Mouse (Mus musculus) c-Kit-positive CD71-positive TER-119-negative erythroid progenitor cells, embryonic 14.5 days (primary cell): ENCODE results near the gene Chrna7.

Experiments used
- DNase-seq: peaks from one replicate; pipeline ENCODE4 v3.0.0-alpha.2; 2013; ENCODE audit warnings: low read depth

Chrna7 gene

DNA sequence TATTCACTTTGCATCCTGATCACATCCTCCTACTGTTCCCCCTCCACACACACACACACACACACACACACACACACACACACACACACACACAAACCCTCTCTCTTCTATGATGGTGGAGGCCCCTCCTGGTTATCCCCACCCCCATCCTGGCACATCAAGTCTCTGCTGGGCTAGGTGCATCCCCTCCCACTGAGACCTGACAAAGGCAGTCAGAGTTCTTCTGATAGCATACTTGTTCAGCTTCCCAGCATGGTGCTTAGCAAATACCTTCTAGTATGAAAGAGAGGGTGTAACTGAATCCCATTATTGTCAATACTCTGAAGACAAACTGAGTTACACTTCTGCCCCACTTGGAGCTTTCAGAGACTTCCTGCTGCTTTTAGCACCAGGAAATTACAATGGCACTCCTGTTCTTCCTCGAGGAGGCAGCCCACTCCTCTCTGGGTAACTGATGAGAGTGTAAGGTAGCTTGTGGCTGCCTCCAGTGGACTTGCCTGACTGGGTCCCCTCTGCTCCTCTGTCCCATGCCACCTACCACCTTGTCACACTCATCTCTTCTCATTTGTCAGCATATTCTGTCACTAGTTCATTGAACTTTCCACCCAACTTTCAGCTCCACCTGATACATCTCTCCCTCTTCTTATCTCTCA is 127.9 kb downstream of the Chrna7 start:
- no peak for DNase-seq

DNA sequence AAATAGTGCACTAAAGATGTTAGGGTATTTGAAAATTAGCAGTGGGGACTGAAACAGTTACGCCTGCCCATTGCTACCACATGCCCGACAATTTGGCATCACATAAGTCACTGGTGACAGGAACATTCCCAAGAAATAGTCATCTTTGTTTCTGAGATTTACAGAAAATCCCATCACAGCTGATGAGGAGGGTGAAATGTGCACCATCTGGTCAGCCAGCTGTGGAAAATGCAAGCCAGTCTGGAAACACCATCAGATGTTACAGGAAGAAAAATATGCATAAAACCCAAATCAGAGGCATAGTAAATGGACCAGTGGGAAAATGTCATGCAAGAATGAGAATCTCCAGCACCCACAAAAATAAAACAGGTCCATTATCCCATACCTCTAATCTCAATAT is 151.4 kb downstream of the Chrna7 start:
- DNase-seq: no peak
